41 mouse cellular contexts compared by ENCODE assay signal in genomic region chr3:97651604-97652003, GRCm38 (mm10). TPM values are rescaled to one million over a fixed set of nuclear protein-coding genes. Genes with fewer than 3 reads are reported as not detected.
DNase-seq lines count a peak whose midpoint lies in the region; ATAC-seq lines count a peak whose summit lies in the region.
"Had no signal": no experiment of that assay in that cellular context is flagged by ENCODE, and none has a peak within 500 bp of the region (broad histone marks: within the 10 kb centered on the region; RNA-seq: fewer than 3 reads in every experiment).

No protein-coding gene starts in this region.

- peaks cover 2% of the 10 kb centered on the region; the same call in 1 of the 2 replicates for H3K9me3 ChIP-seq in heart, embryonic 11.5 days (replicated peaks; ENCODE audit: control insufficient read depth, low read length)
- H3K9me3 ChIP-seq in heart, embryonic 16.5 days (replicated peaks; ENCODE audit: control insufficient read depth, low read length), result peaks cover 4% of the 10 kb centered on the region
- H3K9me3 ChIP-seq: hindbrain, embryonic 15.5 days; limb, embryonic 13.5 days; liver, embryonic 13.5 days; midbrain, embryonic 12.5 days; neural tube, embryonic 13.5 days had no signal

- 57% methylated on average over 10 of the region's 10 CpGs for WGBS in heart, embryonic 11.5 days (ENCODE audit: insufficient replicate concordance)
- WGBS in heart, embryonic 16.5 days, result 51% methylated on average over 10 of the region's 10 CpGs

- H3K4me3 ChIP-seq in heart, embryonic 11.5 days (ENCODE audit: low read depth, low read length), result no peak overlapping the region
- peak overlapping the region; percentile 17 for H3K4me3 ChIP-seq in heart, embryonic 16.5 days (ENCODE audit: low read length)
- H3K4me3 ChIP-seq: erythroblast, embryonic 14.5 days; hindbrain, embryonic 15.5 days; layer of hippocampus, adult 2 months; limb, embryonic 13.5 days; liver, embryonic 13.5 days; megakaryocyte, embryonic 14.5 days; midbrain, embryonic 12.5 days; myocyte; neural tube, embryonic 13.5 days had no signal

- no peaks in the 10 kb centered on the region for H3K36me3 ChIP-seq in heart, embryonic 11.5 days (ENCODE audit: control insufficient read depth, insufficient read depth, low read length)
- no peaks in the 10 kb centered on the region for H3K36me3 ChIP-seq in heart, embryonic 16.5 days (ENCODE audit: control insufficient read depth, insufficient read depth)
- H3K36me3 ChIP-seq: hindbrain, embryonic 15.5 days; limb, embryonic 13.5 days; liver, embryonic 13.5 days; midbrain, embryonic 12.5 days; neural tube, embryonic 13.5 days had no signal

- H3K27ac ChIP-seq in heart, embryonic 11.5 days (ENCODE audit: low read depth, low read length), result peak overlapping the region; percentile 92
- H3K27ac ChIP-seq in heart, embryonic 16.5 days (ENCODE audit: low read length), result peak overlapping the region; percentile 79
- H3K27ac ChIP-seq: hindbrain, embryonic 15.5 days; layer of hippocampus, adult 2 months; limb, embryonic 13.5 days; liver, embryonic 13.5 days; midbrain, embryonic 12.5 days; neural tube, embryonic 13.5 days had no signal

- ATAC-seq in heart, embryonic 11.5 days (replicated peaks; ENCODE audit: insufficient number of reproducible peaks, low FRiP score, low TSS enrichment), result no peak; the same call in 1 of the 2 replicates
- ATAC-seq in heart, embryonic 16.5 days (replicated peaks; ENCODE audit: extremely low read depth, insufficient read depth, low FRiP score), result peak; percentile 73
- ATAC-seq: CD4-positive, CD25-positive, alpha-beta regulatory T cell, adult 4 months; forebrain, embryonic 16.5 days; inflammation-experienced regulatory T-cells, adult 6 months; lung, postnatal 0 days had no signal

- DNase-seq in heart, adult 18-20 months, result peak; percentile 43 to 55
- no peak for DNase-seq in heart, adult 8-10 months (ENCODE audit: low spot score)
- no peak for DNase-seq in adrenal gland, adult 2 months
- DNase-seq in layer of hippocampus, adult 9-10 months (ENCODE audit: low spot score), result no peak
- DNase-seq in cerebellum, adult 8-10 months, result no peak
- DNase-seq: adrenal gland, postnatal 25 days; cerebellum, adult 11-12 months; cerebellum, postnatal 10 days; kidney, adult 11 months; kidney, postnatal 36 days; liver, embryonic 13.5 days; lung, adult 18-20 months; lung, postnatal 4 days had no signal

- H3K4me2 ChIP-seq in heart, embryonic 11.5 days, result peak overlapping the region; percentile 58
- H3K4me2 ChIP-seq in heart, embryonic 16.5 days (ENCODE audit: low read depth, low read length), result peak overlapping the region; percentile 49
- H3K4me2 ChIP-seq: hindbrain, embryonic 15.5 days; limb, embryonic 13.5 days; liver, embryonic 13.5 days; midbrain, embryonic 12.5 days; neural tube, embryonic 13.5 days had no signal

- H3K4me1 ChIP-seq in heart, embryonic 11.5 days (ENCODE audit: control insufficient read depth, insufficient read depth, low read length), result peaks cover 2% of the 10 kb centered on the region; the same call in 1 of the 2 replicates
- peaks cover 15% of the 10 kb centered on the region; the same call in 1 of the 2 replicates for H3K4me1 ChIP-seq in heart, embryonic 16.5 days (ENCODE audit: control insufficient read depth, insufficient read depth, low read length)
- H3K4me1 ChIP-seq: hindbrain, embryonic 15.5 days; limb, embryonic 13.5 days; liver, embryonic 13.5 days; megakaryocyte, embryonic 14.5 days; midbrain, embryonic 12.5 days; neural tube, embryonic 13.5 days had no signal

- H3K9ac ChIP-seq in heart, embryonic 11.5 days (ENCODE audit: low read depth, low read length), result peak overlapping the region; percentile 28; the same call in 1 of the 2 replicates
- peak overlapping the region; percentile 34; the same call in 1 of the 2 replicates for H3K9ac ChIP-seq in heart, embryonic 16.5 days (ENCODE audit: low read length)
- H3K9ac ChIP-seq: hindbrain, embryonic 15.5 days; limb, embryonic 13.5 days; liver, embryonic 13.5 days; midbrain, embryonic 12.5 days; neural tube, embryonic 13.5 days had no signal

- no peaks in the 10 kb centered on the region for H3K27me3 ChIP-seq in heart, embryonic 11.5 days (ENCODE audit: control insufficient read depth, insufficient read depth, low read length)
- H3K27me3 ChIP-seq in heart, embryonic 16.5 days (ENCODE audit: control insufficient read depth, insufficient read depth, low read length), result no peaks in the 10 kb centered on the region
- H3K27me3 ChIP-seq: hindbrain, embryonic 15.5 days; limb, embryonic 13.5 days; liver, embryonic 13.5 days; megakaryocyte, embryonic 14.5 days; neural tube, embryonic 13.5 days had no signal

RNA-seq across cellular contexts. Expression of gene Prkab2, which starts 6.4 kb away (rescaled TPM):
- total RNA-seq in heart, adult 18-20 months (2021), result 10 to 100 TPM; 25.5 to 33.5 TPM
- total RNA-seq in heart, adult 8-10 months (2022), result 10 to 100 TPM; 22.1 to 40.8 (median 32.5) TPM
- polyA plus RNA-seq in heart, embryonic 11.5 days (2014; fragmentation: Nextera tagmentation; extraction: Ambion mirVana), result 16.0 and 23.3 TPM in 2 replicates
- 15.4 and 15.5 TPM in 2 replicates for polyA plus RNA-seq in heart, embryonic 16.5 days (2015; fragmentation: Nextera tagmentation; extraction: Ambion mirVana)
- 1 to 10 TPM; 8.3 to 9.6 TPM for total RNA-seq in adrenal gland, adult 2 months (2021)
- 3.1 and 3.9 TPM in 2 replicates for polyA plus RNA-seq in adrenal gland, adult 2 months (2012; rRNA removed)

RNA-seq across cellular contexts. Expression of gene Gm17651, which starts 22.9 kb away (rescaled TPM):
- not detected for total RNA-seq in heart, adult 18-20 months (2021)
- total RNA-seq in heart, adult 8-10 months (2022), result not detected
- not detected in 2 replicates for polyA plus RNA-seq in heart, embryonic 11.5 days (2014; fragmentation: Nextera tagmentation; extraction: Ambion mirVana)
- not detected in 2 replicates for polyA plus RNA-seq in heart, embryonic 16.5 days (2015; fragmentation: Nextera tagmentation; extraction: Ambion mirVana)
- not detected for total RNA-seq in adrenal gland, adult 2 months (2021)
- polyA plus RNA-seq in adrenal gland, adult 2 months (2012; rRNA removed), result not detected in 2 replicates
- total RNA-seq: adrenal gland, postnatal 25 days; common myeloid progenitor, adult 5-6 weeks; gastrocnemius, postnatal 4 days; hematopoietic stem cell, adult 5-6 weeks; layer of hippocampus, adult 2 months; layer of hippocampus, postnatal 25 days; left cerebral cortex, adult 8-10 months; left cerebral cortex, postnatal 36 days; midbrain, postnatal 0 days had no signal
- polyA plus RNA-seq: CD4-positive, CD25-positive, alpha-beta regulatory T cell, adult 4 months; embryonic facial prominence, embryonic 14.5 days; erythroblast, embryonic 14.5 days; forebrain, embryonic 11.5 days; forebrain, embryonic 16.5 days; hindbrain, embryonic 15.5 days; inflammation-experienced regulatory T-cells, adult 6 months; kidney, embryonic 14.5 days; limb, embryonic 13.5 days; liver, embryonic 13.5 days; lung, postnatal 0 days; midbrain, embryonic 12.5 days; midbrain, postnatal 0 days; myocyte; neural tube, embryonic 13.5 days; small intestine, adult 2 months; stomach, embryonic 14.5 days; testis, adult 2 months; thymus, postnatal 0 days had no signal

RNA-seq across cellular contexts. Expression of gene Fmo5, which starts 23.0 kb away (rescaled TPM):
- 10 to 100 TPM; 12.6 to 16.0 TPM for total RNA-seq in heart, adult 18-20 months (2021)
- total RNA-seq in heart, adult 8-10 months (2022), result 10 to 100 TPM; 14.6 to 19.4 (median 16.1) TPM
- 2.8 and 3.1 TPM in 2 replicates for polyA plus RNA-seq in heart, embryonic 11.5 days (2014; fragmentation: Nextera tagmentation; extraction: Ambion mirVana)
- polyA plus RNA-seq in heart, embryonic 16.5 days (2015; fragmentation: Nextera tagmentation; extraction: Ambion mirVana), result 4.5 and 5.9 TPM in 2 replicates
- total RNA-seq in adrenal gland, adult 2 months (2021), result 10 to 100 TPM; 13.8 to 14.7 TPM
- 1.8 and 3.0 TPM in 2 replicates for polyA plus RNA-seq in adrenal gland, adult 2 months (2012; rRNA removed)

RNA-seq across cellular contexts. Expression of gene Chd1l, which starts 41.6 kb away (rescaled TPM):
- total RNA-seq in heart, adult 18-20 months (2021), result 10 to 100 TPM; 11.1 to 11.6 TPM
- 10 to 100 TPM in 2 of 4 experiments, 1 to 10 TPM in 2; 9.7 to 12.6 (median 10.4) TPM for total RNA-seq in heart, adult 8-10 months (2022)
- 14.5 and 18.4 TPM in 2 replicates for polyA plus RNA-seq in heart, embryonic 11.5 days (2014; fragmentation: Nextera tagmentation; extraction: Ambion mirVana)
- polyA plus RNA-seq in heart, embryonic 16.5 days (2015; fragmentation: Nextera tagmentation; extraction: Ambion mirVana), result 14.4 and 16.1 TPM in 2 replicates
- total RNA-seq in adrenal gland, adult 2 months (2021), result 10 to 100 TPM; 13.6 to 14.6 TPM
- polyA plus RNA-seq in adrenal gland, adult 2 months (2012; rRNA removed), result 1.7 and 1.9 TPM in 2 replicates

Comparison
In these comparisons a context has a peak if more than half of its experiments do, and no peak if none do; other contexts are left out.
1. DNase-seq: peak in heart, adult 18-20 months (2 of 2); none in heart, adult 8-10 months (single experiment), adrenal gland, adult 2 months (single experiment), layer of hippocampus, adult 9-10 months (single experiment) and cerebellum, adult 8-10 months (single experiment).